Mouse (Mus musculus): Measurements from ENCODE around the gene Bscl2. TPM values are rescaled to one million over a fixed set of nuclear protein-coding genes. Genes with fewer than 3 reads are reported as not detected.

Bscl2 gene
- total RNA-seq, 2 experiments from 2014 or later = 91.5 to 102 TPM

Small RNA genes lying within 50 kb of the gene (microRNA-seq; reads per million reads assigned to microRNA genes)
- 0.79 reads per million for gene Mir5136

Other genes starting within 250 kb of the Bscl2 start
- gene Slc22a8, start 246.2 kb upstream of the Bscl2 start, total RNA-seq (2021) = 10 to 100 TPM in 1 of 2 experiments, under 1 TPM in 1; 0.87 to 12.2 TPM
- 1 to 10 TPM in 1 of 2 experiments, under 1 TPM in 1; 0.20 to 7.5 TPM for gene Slc22a6, start 219.4 kb upstream of the Bscl2 start, total RNA-seq (2021)
- gene Chrm1, start 173.7 kb upstream of the Bscl2 start, total RNA-seq (2021) = 1 to 10 TPM; 2.7 to 3.0 TPM
- 100 to 1,000 TPM; 161 to 174 TPM for gene Slc3a2, start 114.1 kb upstream of the Bscl2 start, total RNA-seq (2021)
- gene Wdr74, start 101.6 kb upstream of the Bscl2 start, total RNA-seq (2021) = 10 to 100 TPM; 64.2 to 64.3 TPM
- 1 to 10 TPM; 2.3 to 2.5 TPM for gene 1700092M07Rik, start 96.7 kb upstream of the Bscl2 start, total RNA-seq (2021)
- 100 to 1,000 TPM; 118 to 125 TPM for gene Stx5a, start 96.1 kb upstream of the Bscl2 start, total RNA-seq (2021)
- 100 to 1,000 TPM; 124 to 145 TPM for gene Nxf1, start 80.4 kb upstream of the Bscl2 start, total RNA-seq (2021)
- gene Tmem223, start 66.5 kb upstream of the Bscl2 start, total RNA-seq (2021) = 100 to 1,000 TPM; 102 to 103 TPM
- 10 to 100 TPM; 65.4 to 68.6 TPM for gene Tmem179b, start 63.0 kb upstream of the Bscl2 start, total RNA-seq (2021)
- 10 to 100 TPM; 18.3 to 18.9 TPM for gene Taf6l, start 51.0 kb upstream of the Bscl2 start, total RNA-seq (2021)
- gene Polr2g, start 38.9 kb upstream of the Bscl2 start, total RNA-seq (2021) = 100 to 1,000 TPM; 103 TPM
- 1 to 10 TPM; 2.0 to 2.4 TPM for gene Zbtb3, start 34.9 kb upstream of the Bscl2 start, total RNA-seq (2021)
- gene Ttc9c, start 18.1 kb upstream of the Bscl2 start, total RNA-seq (2021) = 10 to 100 TPM; 32.1 to 34.3 TPM
- gene Hnrnpul2, start 17.5 kb upstream of the Bscl2 start, total RNA-seq (2021) = 10 to 100 TPM; 73.5 to 83.1 TPM
- gene AC129217.1, start 7.7 kb upstream of the Bscl2 start, total RNA-seq (2021) = not detected
- 10 to 100 TPM; 14.5 to 16.3 TPM for gene Gng3, start 1.7 kb downstream of the Bscl2 start, total RNA-seq (2021)
- gene Lrrn4cl, start 13.3 kb downstream of the Bscl2 start, total RNA-seq (2021) = 1 to 10 TPM; 3.5 to 4.2 TPM
- 100 to 1,000 TPM; 217 to 224 TPM for gene Ubxn1, start 34.0 kb downstream of the Bscl2 start, total RNA-seq (2021)
- gene Uqcc3, start 43.5 kb downstream of the Bscl2 start, total RNA-seq (2021) = 10 to 100 TPM; 56.6 to 59.1 TPM
- 10 to 100 TPM; 11.8 to 12.7 TPM for gene Lbhd1, start 46.3 kb downstream of the Bscl2 start, total RNA-seq (2021)
- gene Gm49403, start 46.5 kb downstream of the Bscl2 start, total RNA-seq (2021) = not detected
- gene 1810009A15Rik, start 51.4 kb downstream of the Bscl2 start, total RNA-seq (2021) = 10 to 100 TPM; 36.7 to 37.7 TPM
- gene Gm49416, start 51.5 kb downstream of the Bscl2 start, total RNA-seq (2021) = 1 to 10 TPM; 2.8 to 3.3 TPM
- gene Ints5, start 55.5 kb downstream of the Bscl2 start, total RNA-seq (2021) = 10 to 100 TPM; 29.6 to 30.9 TPM
- 100 to 1,000 TPM; 183 to 194 TPM for gene Ganab, start 60.6 kb downstream of the Bscl2 start, total RNA-seq (2021)
- 10 to 100 TPM; 56.2 to 56.8 TPM for gene B3gat3, start 82.9 kb downstream of the Bscl2 start, total RNA-seq (2021)
- 10 to 100 TPM; 13.3 to 15.3 TPM for gene Rom1, start 91.9 kb downstream of the Bscl2 start, total RNA-seq (2021)
- 10 to 100 TPM; 65.2 to 72.1 TPM for gene Eml3, start 92.1 kb downstream of the Bscl2 start, total RNA-seq (2021)
- gene Mta2, start 104.4 kb downstream of the Bscl2 start, total RNA-seq (2021) = 100 to 1,000 TPM; 141 to 144 TPM
- gene Tut1, start 116.4 kb downstream of the Bscl2 start, total RNA-seq (2021) = 10 to 100 TPM; 23.2 to 26.9 TPM
- gene Eef1g, start 129.6 kb downstream of the Bscl2 start, total RNA-seq (2021) = 100 to 1,000 TPM; 505 to 508 TPM
- 100 to 1,000 TPM; 125 to 131 TPM for gene Ahnak, start 151.8 kb downstream of the Bscl2 start, total RNA-seq (2021)